Mouse (Mus musculus) intestine, embryonic 15.5 days (tissue): ENCODE data around the gene Gadd45b. TPM values are rescaled to one million over a fixed set of nuclear protein-coding genes. Genes with fewer than 3 reads are reported as not detected.

ENCODE experiments used
- ATAC-seq: fragments of 200-750 bp; cut with Nextera tagmentation; 2 replicates; pipeline ENCODE4 v1.8.0; 2017; ENCODE audit warnings: moderate TSS enrichment, moderate library complexity
- H3K27ac ChIP-seq: fragments of 300-500 bp; sonication (generic); 2 replicates; pipeline ENCODE4 v1.5.1; 2015; ENCODE audit warnings: mild to moderate bottlenecking, inconsistent platforms
- H3K27me3 ChIP-seq: fragments of 300-500 bp; sonication (generic); replicated peaks from 2 replicates; pipeline ENCODE4 v1.6.1; 2015; ENCODE audit warnings: inconsistent platforms
- H3K36me3 ChIP-seq: fragments of 300-500 bp; sonication (generic); 2 replicates; pipeline ENCODE4 v1.6.1; 2015; ENCODE audit warnings: inconsistent platforms
- H3K4me1 ChIP-seq: fragments of 300-500 bp; sonication (generic); replicated peaks from 2 replicates; pipeline ENCODE4 v1.6.1; 2015; ENCODE audit warnings: inconsistent platforms
- H3K4me2 ChIP-seq: fragments of 300-500 bp; sonication (generic); replicated peaks from 2 replicates; pipeline ENCODE4 v1.6.1; 2015; ENCODE audit warnings: mild to moderate bottlenecking, inconsistent platforms
- H3K4me3 ChIP-seq: fragments of 300-500 bp; sonication (generic); replicated peaks from 2 replicates; pipeline ENCODE4 v1.5.1; 2015; ENCODE audit warnings: inconsistent platforms
- H3K9ac ChIP-seq: fragments of 300-500 bp; sonication (generic); 2 replicates; pipeline ENCODE4 v1.6.1; 2015; ENCODE audit warnings: inconsistent platforms
- H3K9me3 ChIP-seq: fragments of 300-500 bp; sonication (generic); 2 replicates; pipeline ENCODE4 v1.6.1; 2016; ENCODE audit warnings: inconsistent platforms
- WGBS: fragments of 180-500 bp; shearing (Covaris S2); methylation state at CpG from one replicate; pipeline ENCODE4 v1.1.7; 2015; 5-methylcytosine and 5-hydroxymethylcytosine counted together
- polyA plus RNA-seq: library from polyadenylated mRNA; unstranded; fragments of >200 nt; fragmentation: Nextera tagmentation; extraction: Ambion mirVana; gene quantifications from 2 replicates; pipeline ENCODE4 v1.2.1, GENCODE M21; 2015

The Gadd45b gene
- polyA plus RNA-seq, 1 experiment from 2014 or later: 26.6 TPM

DNA sequence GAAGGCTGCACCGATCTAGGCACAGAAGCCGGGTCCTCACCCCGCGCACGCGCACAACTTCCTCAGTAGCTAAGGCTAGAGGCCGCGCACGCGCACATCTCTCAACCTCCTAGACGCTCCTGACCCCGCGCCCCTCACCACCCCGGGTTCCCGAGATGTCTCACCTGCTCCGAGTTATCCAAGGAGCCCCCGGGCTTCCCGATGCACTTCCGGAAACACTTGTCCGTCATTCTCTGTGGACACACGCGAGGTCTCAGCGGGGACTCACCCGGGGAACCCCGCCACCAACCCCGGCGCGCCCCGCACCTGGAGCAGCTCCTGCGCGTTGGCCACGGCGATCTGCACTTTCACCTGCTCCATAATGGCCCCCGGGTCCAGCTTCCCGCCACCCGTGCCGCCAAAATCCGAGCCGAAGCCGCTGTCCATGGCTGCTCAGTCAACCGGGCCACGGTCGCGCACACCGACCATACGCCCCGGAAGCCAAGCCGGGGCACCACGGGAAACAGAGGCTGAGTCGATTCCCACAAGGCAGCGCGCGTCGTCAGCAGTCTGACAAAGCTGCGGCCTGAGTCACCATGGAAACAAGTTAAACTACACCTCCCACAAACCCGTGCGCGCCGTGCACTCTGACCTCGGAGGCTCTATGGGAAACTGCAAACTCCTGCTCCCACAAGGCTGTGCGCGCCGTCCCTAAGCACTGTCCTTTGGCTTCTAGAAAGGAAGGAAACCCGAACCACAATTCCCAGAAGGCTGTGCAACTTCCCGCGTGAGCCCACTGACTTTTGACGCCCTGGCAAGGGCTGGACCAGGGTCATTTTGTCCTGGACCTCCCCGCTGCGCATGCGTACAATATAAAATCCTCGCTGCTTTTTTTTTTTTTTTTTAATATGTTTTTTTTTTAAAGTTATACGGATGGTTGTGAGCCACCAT, 29.3 kb upstream of the Gadd45b start, which contains the start of gene Timm13:
TSS of gene Timm13 (minus strand) at position 652 of the 930 bp plus-strand sequence.
- Histone ChIP-seq H3K9me3 (no peaks in the 10 kb centered on the region), H3K4me1 (peaks cover 26% of the 10 kb centered on the region), H3K4me2 (peak within 1 kb of the TSS; percentile 83), H3K9ac (peak within 1 kb of the TSS; percentile 77), H3K27me3 (no peaks in the 10 kb centered on the region), H3K4me3 (peak within 1 kb of the TSS; percentile 72), H3K36me3 (peaks cover 34% of the 10 kb centered on the region), H3K27ac (peak within 1 kb of the TSS; percentile 76)
- WGBS: under 1% methylated on average over 72 of the region's 72 CpGs
- peak; percentile 97 for ATAC-seq

GRCm38 (mm10) chr10:80901409-80902272, 28.2 kb upstream of the Gadd45b start:
- H3K27ac ChIP-seq: peak overlapping the region; percentile 42
- H3K4me2 ChIP-seq: peak overlapping the region; percentile 34
- H3K9ac ChIP-seq: 0 out of 2 replicates have a peak overlapping the region, but pooled peaks have one; percentile 0
- no peak for ATAC-seq
- H3K4me1 ChIP-seq: peaks cover 26% of the 10 kb centered on the region
- H3K36me3 ChIP-seq: peaks cover 34% of the 10 kb centered on the region
- H3K9me3 ChIP-seq: no peaks in the 10 kb centered on the region
- no peak overlapping the region for H3K4me3 ChIP-seq
- WGBS: 87% methylated on average over 19 of the region's 19 CpGs
- H3K27me3 ChIP-seq: no peaks in the 10 kb centered on the region

GRCm38 (mm10) chr10:80902273-80902940, 27.5 kb upstream of the Gadd45b start:
- no peak overlapping the region for H3K9ac ChIP-seq
- WGBS: 95% methylated on average over 9 of the region's 9 CpGs
- no peaks in the 10 kb centered on the region for H3K9me3 ChIP-seq
- no peak for ATAC-seq
- peaks cover 26% of the 10 kb centered on the region for H3K4me1 ChIP-seq
- H3K4me3 ChIP-seq: no peak overlapping the region
- no peaks in the 10 kb centered on the region for H3K27me3 ChIP-seq
- H3K4me2 ChIP-seq: no peak overlapping the region
- H3K36me3 ChIP-seq: peaks cover 34% of the 10 kb centered on the region
- no peak overlapping the region for H3K27ac ChIP-seq

DNA sequence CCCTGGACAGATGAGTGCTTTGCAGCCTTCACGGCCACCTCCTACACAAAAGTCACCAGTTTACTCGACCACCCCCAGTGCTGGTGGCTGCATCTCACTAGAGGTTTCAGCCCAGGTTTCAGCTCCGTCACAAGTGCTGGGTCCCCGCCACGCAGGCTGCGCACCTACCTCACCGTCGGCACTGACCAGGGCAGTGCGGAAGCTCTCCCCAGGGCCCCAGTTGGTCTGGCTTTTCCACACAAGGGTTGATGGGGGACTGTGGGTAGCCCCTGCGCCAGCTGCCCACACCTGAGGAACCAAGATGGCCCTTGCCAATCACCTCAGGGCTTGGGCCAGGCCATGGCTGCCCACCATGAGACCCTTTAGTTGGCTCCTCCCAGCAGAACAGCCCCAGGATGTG, 26.6 kb upstream of the Gadd45b start:
- H3K9ac ChIP-seq: no peak overlapping the region
- no peak for ATAC-seq
- H3K36me3 ChIP-seq: peaks cover 34% of the 10 kb centered on the region

GRCm38 (mm10) chr10:80904004-80904693, 25.7 kb upstream of the Gadd45b start:
- peaks cover 14% of the 10 kb centered on the region for H3K4me1 ChIP-seq
- no peaks in the 10 kb centered on the region for H3K27me3 ChIP-seq
- H3K27ac ChIP-seq: no peak overlapping the region
- ATAC-seq: no peak
- H3K4me3 ChIP-seq: no peak overlapping the region
- H3K9me3 ChIP-seq: no peaks in the 10 kb centered on the region
- H3K4me2 ChIP-seq: no peak overlapping the region
- H3K36me3 ChIP-seq: peaks cover 28% of the 10 kb centered on the region
- no peak overlapping the region for H3K9ac ChIP-seq
- 86% methylated on average over 28 of the region's 28 CpGs for WGBS

More for the DNA sequence above, 26.6 kb upstream of the Gadd45b start:
- Histone ChIP-seq H3K4me1 (peaks cover 18% of the 10 kb centered on the region), H3K9me3 (no peaks in the 10 kb centered on the region), H3K27me3 (no peaks in the 10 kb centered on the region), H3K4me3 (no peak overlapping the region), H3K4me2 (no peak overlapping the region), H3K27ac (no peak overlapping the region)
- WGBS: 93% methylated on average over 10 of the region's 10 CpGs

GRCm38 (mm10) chr10:80904709-80905108, 25.2 kb upstream of the Gadd45b start:
- Histone ChIP-seq H3K27me3 (no peaks in the 10 kb centered on the region), H3K36me3 (peaks cover 32% of the 10 kb centered on the region), H3K4me3 (no peak overlapping the region), H3K9me3 (no peaks in the 10 kb centered on the region), H3K4me1 (peaks cover 8% of the 10 kb centered on the region), H3K9ac (no peak overlapping the region), H3K4me2 (no peak overlapping the region), H3K27ac (no peak overlapping the region)
- no peak for ATAC-seq
- WGBS: 90% methylated on average over 11 of the region's 11 CpGs

GRCm38 (mm10) chr10:80909375-80910162, 20.3 kb upstream of the Gadd45b start:
- no peak overlapping the region for H3K27ac ChIP-seq
- H3K4me2 ChIP-seq: no peak overlapping the region
- H3K4me3 ChIP-seq: no peak overlapping the region
- peaks cover 26% of the 10 kb centered on the region for H3K36me3 ChIP-seq
- H3K4me1 ChIP-seq: peaks cover 9% of the 10 kb centered on the region; the same call in 1 of the 2 replicates
- no peaks in the 10 kb centered on the region for H3K27me3 ChIP-seq
- H3K9ac ChIP-seq: no peak overlapping the region
- no peak for ATAC-seq
- H3K9me3 ChIP-seq: no peaks in the 10 kb centered on the region
- WGBS: 95% methylated on average over 22 of the region's 22 CpGs

GRCm38 (mm10) chr10:80911354-80911753, 18.5 kb upstream of the Gadd45b start:
- Histone ChIP-seq H3K27me3 (no peaks in the 10 kb centered on the region), H3K36me3 (peaks cover 17% of the 10 kb centered on the region), H3K9ac (no peak overlapping the region), H3K4me1 (peaks cover 19% of the 10 kb centered on the region), H3K4me3 (no peak overlapping the region), H3K4me2 (no peak overlapping the region), H3K27ac (no peak overlapping the region), H3K9me3 (no peaks in the 10 kb centered on the region)
- ATAC-seq: no peak
- WGBS: 98% methylated on average over 4 of the region's 4 CpGs

DNA sequence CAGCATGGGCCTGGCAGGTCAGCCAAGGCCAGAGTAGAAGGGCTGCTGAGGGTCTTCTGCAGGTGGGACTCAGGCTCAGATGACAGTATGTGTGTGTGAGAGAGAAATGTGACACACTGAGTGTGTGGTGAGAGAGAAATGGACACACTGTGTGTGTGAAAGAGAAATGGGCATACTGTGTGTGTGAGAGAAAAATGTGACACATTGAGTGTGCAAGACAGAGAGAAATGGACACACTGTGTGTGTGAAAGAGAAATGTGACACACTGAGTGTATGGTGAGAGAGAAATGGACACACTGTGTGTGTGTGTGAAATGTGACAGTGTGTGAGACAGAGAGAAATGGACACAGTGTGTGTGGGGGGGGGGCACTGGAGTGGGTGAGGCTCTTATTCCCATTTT, 18.0 kb upstream of the Gadd45b start:
- ATAC-seq: no peak
- Histone ChIP-seq H3K4me3 (no peak overlapping the region), H3K4me2 (no peak overlapping the region), H3K36me3 (peaks cover 17% of the 10 kb centered on the region), H3K9me3 (no peaks in the 10 kb centered on the region), H3K27me3 (no peaks in the 10 kb centered on the region), H3K27ac (no peak overlapping the region), H3K4me1 (peaks cover 23% of the 10 kb centered on the region), H3K9ac (no peak overlapping the region)

- no peaks in the 10 kb centered on the region for H3K9me3 ChIP-seq
- H3K9ac ChIP-seq: no peak overlapping the region
- WGBS: 92% methylated on average over 7 of the region's 8 CpGs
- H3K4me1 ChIP-seq: peaks cover 30% of the 10 kb centered on the region
- ATAC-seq: no peak
- 0 out of 2 replicates have a peak overlapping the region, but pooled peaks have one; percentile 27 for H3K27ac ChIP-seq
- no peak overlapping the region for H3K4me3 ChIP-seq
- no peaks in the 10 kb centered on the region for H3K27me3 ChIP-seq
- no peak overlapping the region for H3K4me2 ChIP-seq
- peaks cover 17% of the 10 kb centered on the region for H3K36me3 ChIP-seq
These were observed 16.4 kb upstream of the Gadd45b start for GRCm38 (mm10) chr10:80913364-80914011.
